Mouse (Mus musculus) ES-Bruce4 (cell line): ENCODE data around the gene Cnot6l. TPM values are rescaled to one million over a fixed set of nuclear protein-coding genes. Genes with fewer than 3 reads are reported as not detected.

Source experiments
- H3K27ac ChIP-seq: 2 replicates; pipeline ENCODE4 v1.5.1; 2012; ENCODE audit warnings: low read length, inconsistent platforms; ENCODE audit not compliant: insufficient read depth
- H3K27me3 ChIP-seq: 2 replicates; pipeline ENCODE4 v1.6.1; 2012; ENCODE audit warnings: mild to moderate bottlenecking, low read length, inconsistent platforms; ENCODE audit not compliant: control insufficient read depth, poor library complexity, insufficient read depth, severe bottlenecking
- H3K36me3 ChIP-seq: 2 replicates; pipeline ENCODE4 v1.6.1; 2012; ENCODE audit warnings: inconsistent platforms, mild to moderate bottlenecking, low read length, moderate library complexity; ENCODE audit not compliant: control insufficient read depth, poor library complexity, insufficient read depth, severe bottlenecking
- H3K4me1 ChIP-seq: one replicate; pipeline ENCODE4 v1.8.1; 2011; ENCODE audit warnings: low read length; ENCODE audit not compliant: control insufficient read depth, insufficient read depth
- H3K4me3 ChIP-seq: 2 replicates; pipeline ENCODE4 v1.5.1; 2011; ENCODE audit warnings: low read depth, mild to moderate bottlenecking, low read length
- H3K9ac ChIP-seq: 2 replicates; pipeline ENCODE4 v1.6.1; 2012; ENCODE audit warnings: low read depth, mild to moderate bottlenecking, inconsistent platforms; ENCODE audit not compliant: poor library complexity, severe bottlenecking
- H3K9me3 ChIP-seq: replicated peaks from 2 replicates; pipeline ENCODE4 v1.6.1; 2012; ENCODE audit warnings: mild to moderate bottlenecking, low read length, inconsistent platforms; ENCODE audit not compliant: control insufficient read depth, poor library complexity, insufficient read depth, severe bottlenecking
- CTCF ChIP-seq: IDR thresholded peaks from one replicate; pipeline ENCODE4 v1.8.1; 2011; ENCODE audit warnings: low read depth, low read length
- EP300 ChIP-seq: IDR thresholded peaks from 2 replicates; pipeline ENCODE4 v1.6.1; 2011; ENCODE audit warnings: low read depth, low read length; ENCODE audit not compliant: insufficient read depth
- POLR2A ChIP-seq: IDR thresholded peaks from one replicate; pipeline ENCODE4 v1.8.1; 2011; ENCODE audit warnings: low read length; ENCODE audit not compliant: insufficient read depth
- polyA plus RNA-seq: library from polyadenylated mRNA; stranded (reverse); fragments of >200 nt; gene quantifications from 2 replicates; pipeline ENCODE4 v1.2.4, GENCODE M21; 2011; ENCODE audit warnings: low read depth; ENCODE audit not compliant: missing spikeins, insufficient read depth, insufficient read length

Gene Cnot6l
- polyA plus RNA-seq, 1 experiment = 47.1 TPM

GRCm38 (mm10) chr5:96183987-96184386 lies 20.0 kb upstream of the Cnot6l start:
- Histone ChIP-seq H3K36me3 (no peaks in the 10 kb centered on the region), H3K9me3 (no peaks in the 10 kb centered on the region), H3K4me3 (no peak overlapping the region), H3K27ac (no peak overlapping the region), H3K9ac (no peak overlapping the region), H3K4me1 (no peaks in the 10 kb centered on the region), H3K27me3 (no peaks in the 10 kb centered on the region)
- TF ChIP-seq CTCF (no peak), POLR2A (no peak), EP300 (no peak)

GRCm38 (mm10) chr5:96183211-96183610 lies 19.2 kb upstream of the Cnot6l start:
- H3K9ac ChIP-seq = no peak overlapping the region
- H3K4me1 ChIP-seq = no peaks in the 10 kb centered on the region
- no peak for TF ChIP-seq CTCF
- TF ChIP-seq EP300 = no peak
- TF ChIP-seq POLR2A = no peak
- H3K9me3 ChIP-seq = no peaks in the 10 kb centered on the region
- no peak overlapping the region for H3K4me3 ChIP-seq
- no peak overlapping the region for H3K27ac ChIP-seq
- no peaks in the 10 kb centered on the region for H3K36me3 ChIP-seq
- H3K27me3 ChIP-seq = no peaks in the 10 kb centered on the region

GRCm38 (mm10) chr5:96176879-96177358 lies 12.9 kb upstream of the Cnot6l start:
- Histone ChIP-seq H3K4me3 (no peak overlapping the region), H3K9me3 (no peaks in the 10 kb centered on the region), H3K27me3 (no peaks in the 10 kb centered on the region), H3K9ac (no peak overlapping the region), H3K36me3 (no peaks in the 10 kb centered on the region), H3K27ac (no peak overlapping the region), H3K4me1 (no peaks in the 10 kb centered on the region)
- TF ChIP-seq EP300 = no peak
- TF ChIP-seq POLR2A = no peak
- TF ChIP-seq CTCF = no peak

- Histone ChIP-seq H3K4me1 (no peaks in the 10 kb centered on the region), H3K27me3 (no peaks in the 10 kb centered on the region), H3K27ac (no peak overlapping the region), H3K4me3 (no peak overlapping the region), H3K9ac (no peak overlapping the region), H3K9me3 (no peaks in the 10 kb centered on the region), H3K36me3 (no peaks in the 10 kb centered on the region)
- TF ChIP-seq CTCF (no peak), POLR2A (no peak), EP300 (no peak)
Observed at GRCm38 (mm10) chr5:96176121-96176520, 12.2 kb upstream of the Cnot6l start.

- Histone ChIP-seq H3K27ac (no peak overlapping the region), H3K9me3 (no peaks in the 10 kb centered on the region), H3K9ac (no peak overlapping the region), H3K4me1 (no peaks in the 10 kb centered on the region), H3K27me3 (no peaks in the 10 kb centered on the region), H3K36me3 (no peaks in the 10 kb centered on the region), H3K4me3 (no peak overlapping the region)
- TF ChIP-seq CTCF (no peak), EP300 (no peak), POLR2A (no peak)
Observed at GRCm38 (mm10) chr5:96171765-96172164, 7.8 kb upstream of the Cnot6l start.

GRCm38 (mm10) chr5:96170443-96170842 lies 6.5 kb upstream of the Cnot6l start:
- Histone ChIP-seq H3K4me3 (no peak overlapping the region), H3K4me1 (no peaks in the 10 kb centered on the region), H3K36me3 (no peaks in the 10 kb centered on the region), H3K27ac (no peak overlapping the region), H3K9ac (no peak overlapping the region), H3K9me3 (no peaks in the 10 kb centered on the region), H3K27me3 (no peaks in the 10 kb centered on the region)
- no peak for TF ChIP-seq EP300
- TF ChIP-seq POLR2A = no peak
- TF ChIP-seq CTCF = no peak
